Mouse (Mus musculus) cerebellum, adult 2 months (tissue): Measurements from ENCODE around the gene Ehd2.

Experiments
- CTCF ChIP-seq: fragments of 200-500 bp; IDR thresholded peaks from 2 replicates; pipeline ENCODE4 v1.5.1; 2011; ENCODE audit warnings: low read depth, mild to moderate bottlenecking, control low read depth, low read length, moderate library complexity, borderline replicate concordance; ENCODE audit not compliant: insufficient read depth
- POLR2A ChIP-seq: fragments of 200-500 bp; IDR thresholded peaks from 2 replicates; pipeline ENCODE4 v1.6.1; 2011; ENCODE audit warnings: low read length, control low read depth, borderline replicate concordance; ENCODE audit not compliant: insufficient read depth

- no peak for TF ChIP-seq POLR2A
- no peak for TF ChIP-seq CTCF
Observed at GRCm38 (mm10) chr7:15975451-15975850, 8.1 kb upstream of the Ehd2 start.
